Mouse (Mus musculus) cortical plate, adult 2 months (tissue): Measurements from ENCODE around the gene Hist4h4. TPM values are rescaled to one million over a fixed set of nuclear protein-coding genes. Genes with fewer than 3 reads are reported as not detected.

Source experiments
- H3K27ac ChIP-seq: fragments of 200-500 bp; 2 replicates; pipeline ENCODE4 v1.5.1; 2012; ENCODE audit warnings: low read length, control low read depth, inconsistent platforms; ENCODE audit not compliant: insufficient read depth
- H3K4me1 ChIP-seq: fragments of 200-500 bp; 2 replicates; pipeline ENCODE4 v1.6.1; 2011; ENCODE audit warnings: low read length; ENCODE audit not compliant: control insufficient read depth, insufficient read depth
- H3K4me3 ChIP-seq: fragments of 200-500 bp; 2 replicates; pipeline ENCODE4 v1.5.1; 2011; ENCODE audit warnings: mild to moderate bottlenecking, low read length, control low read depth; ENCODE audit not compliant: insufficient read depth
- CTCF ChIP-seq: fragments of 200-500 bp; IDR thresholded peaks from 2 replicates; pipeline ENCODE4 v1.5.1; 2011; ENCODE audit warnings: mild to moderate bottlenecking, control low read depth, low read length; ENCODE audit not compliant: insufficient read depth; ENCODE audit errors: extremely low read depth
- POLR2A ChIP-seq: fragments of 200-500 bp; IDR thresholded peaks from 2 replicates; pipeline ENCODE4 v1.6.1; 2011; ENCODE audit warnings: mild to moderate bottlenecking, low read length, control low read depth; ENCODE audit not compliant: insufficient read depth; ENCODE audit errors: extremely low read depth
- polyA plus RNA-seq: library from polyadenylated mRNA; depleted of rRNA; stranded (reverse); fragments of >200 nt; gene quantifications from 2 replicates; pipeline ENCODE4 v1.2.3, GENCODE M21; 2012; rRNA removed

The Hist4h4 gene
- 0.51 and 1.1 TPM in 2 replicates for polyA plus RNA-seq

DNA sequence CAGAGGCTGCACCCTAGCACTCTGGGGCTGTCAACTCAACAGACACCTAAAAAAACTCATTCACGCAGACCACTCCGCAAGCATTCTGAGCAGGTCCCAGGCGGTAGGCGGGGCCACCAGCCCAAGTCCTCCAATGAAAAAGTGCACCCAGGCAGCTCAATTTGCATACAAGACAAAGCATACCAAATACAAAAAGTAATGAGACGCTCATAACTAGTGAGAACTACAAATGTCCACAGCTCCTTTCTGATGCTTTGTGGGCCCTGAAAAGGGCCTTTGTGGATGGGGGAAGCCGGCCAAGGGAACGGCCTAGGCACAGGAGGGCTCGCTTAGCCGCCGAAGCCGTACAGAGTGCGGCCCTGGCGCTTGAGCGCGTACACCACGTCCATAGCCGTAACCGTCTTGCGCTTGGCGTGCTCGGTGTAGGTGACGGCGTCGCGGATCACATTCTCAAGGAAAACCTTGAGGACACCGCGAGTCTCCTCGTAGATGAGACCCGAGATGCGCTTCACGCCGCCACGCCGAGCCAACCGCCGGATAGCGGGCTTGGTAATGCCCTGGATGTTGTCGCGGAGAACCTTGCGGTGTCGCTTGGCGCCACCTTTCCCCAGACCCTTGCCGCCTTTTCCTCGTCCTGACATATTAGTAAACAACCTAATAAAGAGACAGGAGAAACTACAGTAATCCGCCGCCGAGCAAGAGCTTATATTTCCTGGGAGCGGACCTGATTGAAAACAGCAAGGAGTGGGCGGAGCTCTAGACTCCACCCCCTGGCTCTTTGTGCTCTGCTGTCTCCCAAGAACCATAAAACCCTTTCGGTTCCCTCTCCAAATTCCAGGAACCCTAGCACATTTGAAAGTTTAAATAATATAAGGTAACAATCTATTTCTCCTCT lies at the start of gene Hist4h4:
Hist4h4 (minus strand) TSS at position 677 of the 895 bp plus-strand sequence.
- peak; percentile 99 for TF ChIP-seq POLR2A
- TF ChIP-seq CTCF: no peak
- H3K4me1 ChIP-seq: no peaks in the 10 kb centered on the region
- H3K4me3 ChIP-seq: peak within 1 kb of the TSS; percentile 88

DNA sequence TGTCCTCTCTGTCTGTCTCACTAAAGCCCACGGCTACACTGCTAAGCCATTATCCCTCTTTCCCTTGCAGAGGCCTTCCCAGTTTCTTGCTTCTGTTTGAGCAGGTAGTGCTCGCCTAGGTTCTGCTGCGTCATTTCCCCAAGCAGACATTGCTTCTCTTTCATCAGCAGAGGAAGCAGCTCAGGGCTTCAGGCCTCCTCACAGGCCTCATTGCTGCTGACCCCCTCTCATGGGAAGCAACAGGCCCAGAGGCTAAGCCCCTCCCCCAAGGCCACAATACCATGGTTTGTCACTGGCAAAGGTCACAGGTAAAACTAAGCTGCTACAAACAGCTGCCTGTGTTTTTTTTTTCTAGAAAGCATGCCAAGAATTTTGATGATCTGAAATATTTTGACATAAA lies 48.5 kb upstream of the Hist4h4 start:
- Histone ChIP-seq H3K4me3 (no peak overlapping the region), H3K27ac (no peak overlapping the region), H3K4me1 (no peaks in the 10 kb centered on the region)
- TF ChIP-seq CTCF (no peak), POLR2A (no peak)

More for the DNA sequence above, at the start of gene Hist4h4:
- peak within 1 kb of the TSS; percentile 99 for H3K27ac ChIP-seq

GRCm38 (mm10) chr6:136852348-136852747 lies 48.1 kb upstream of the Hist4h4 start:
- TF ChIP-seq CTCF (no peak), POLR2A (no peak)
- H3K4me1 ChIP-seq: no peaks in the 10 kb centered on the region
- H3K27ac ChIP-seq: no peak overlapping the region
- H3K4me3 ChIP-seq: no peak overlapping the region

DNA sequence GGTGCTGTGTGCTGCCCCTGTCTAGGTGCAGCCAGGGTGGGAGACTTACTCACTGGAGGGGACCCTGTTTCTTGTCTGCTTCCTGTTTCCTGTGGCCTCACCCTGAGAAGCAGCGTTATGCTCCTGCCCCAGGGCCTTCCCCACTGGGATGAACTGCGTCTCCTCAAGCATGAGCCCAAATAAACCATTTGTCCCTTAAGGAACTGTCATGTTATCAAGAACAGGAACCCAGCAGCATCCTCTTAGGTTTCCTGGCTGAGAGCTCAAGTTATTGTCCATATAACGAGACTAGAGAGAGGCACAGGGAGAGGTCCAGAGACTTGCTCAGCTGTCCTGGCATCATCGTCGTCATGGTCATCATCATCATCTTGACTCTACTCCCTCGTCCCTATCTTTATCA lies 46.1 kb upstream of the Hist4h4 start:
- no peak overlapping the region for H3K4me3 ChIP-seq
- no peak overlapping the region for H3K27ac ChIP-seq
- TF ChIP-seq CTCF: no peak
- no peak for TF ChIP-seq POLR2A
- no peaks in the 10 kb centered on the region for H3K4me1 ChIP-seq

GRCm38 (mm10) chr6:136848971-136849370 lies 44.8 kb upstream of the Hist4h4 start:
- Histone ChIP-seq H3K4me3 (no peak overlapping the region), H3K4me1 (no peaks in the 10 kb centered on the region), H3K27ac (no peak overlapping the region)
- TF ChIP-seq CTCF (no peak), POLR2A (no peak)

DNA sequence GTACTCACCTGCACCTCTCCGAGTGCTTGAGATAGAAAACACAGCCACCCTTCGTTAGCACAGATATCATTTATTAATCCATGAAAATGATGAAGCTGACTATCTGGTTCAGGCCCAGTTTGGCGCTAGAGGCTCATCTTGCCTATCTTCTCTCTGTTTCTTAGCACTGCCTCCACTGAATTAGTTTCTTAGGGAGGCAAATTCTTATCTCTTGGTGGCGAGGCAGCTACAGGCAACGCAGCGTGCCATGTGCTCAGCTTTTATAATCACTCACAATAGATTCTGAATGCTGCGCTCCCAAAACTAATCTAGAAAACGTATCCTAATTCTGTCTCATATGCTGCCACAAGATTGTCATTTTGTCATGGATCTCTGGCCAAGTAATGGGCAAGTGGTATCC lies 44.2 kb upstream of the Hist4h4 start:
- Histone ChIP-seq H3K27ac (no peak overlapping the region), H3K4me3 (no peak overlapping the region), H3K4me1 (no peaks in the 10 kb centered on the region)
- TF ChIP-seq CTCF: no peak
- TF ChIP-seq POLR2A: no peak

- Histone ChIP-seq H3K4me1 (no peaks in the 10 kb centered on the region), H3K27ac (no peak overlapping the region), H3K4me3 (no peak overlapping the region)
- TF ChIP-seq POLR2A (no peak), CTCF (peak; percentile 44)
Observed at GRCm38 (mm10) chr6:136847790-136848189, 43.6 kb upstream of the Hist4h4 start.

GRCm38 (mm10) chr6:136847267-136847666 lies 43.1 kb upstream of the Hist4h4 start:
- H3K4me1 ChIP-seq: no peaks in the 10 kb centered on the region
- no peak for TF ChIP-seq CTCF
- no peak for TF ChIP-seq POLR2A
- no peak overlapping the region for H3K4me3 ChIP-seq
- H3K27ac ChIP-seq: no peak overlapping the region

- Histone ChIP-seq H3K4me1 (no peaks in the 10 kb centered on the region), H3K4me3 (no peak overlapping the region), H3K27ac (peak overlapping the region; percentile 90)
- no peak for TF ChIP-seq CTCF
- TF ChIP-seq POLR2A: no peak
Observed at GRCm38 (mm10) chr6:136845706-136846480, 41.7 kb upstream of the Hist4h4 start.

GRCm38 (mm10) chr6:136844903-136845302 lies 40.7 kb upstream of the Hist4h4 start:
- 0 out of 2 replicates have a peak overlapping the region, but pooled peaks have one; percentile 90 for H3K27ac ChIP-seq
- TF ChIP-seq POLR2A (no peak), CTCF (no peak)
- H3K4me1 ChIP-seq: no peaks in the 10 kb centered on the region
- H3K4me3 ChIP-seq: no peak overlapping the region
